Mouse (Mus musculus): ENCODE results near the gene Zc3h15.
"Not testable (repeated sequence)": the region's sequence is repeated elsewhere in the genome, so short reads cannot be mapped to it uniquely, and the experiment has no call there.

Zc3h15 gene

GRCm38 (mm10) chr2:83644276-83645252, at the start of gene Zc3h15:
Gene Zc3h15 (plus strand): TSS chr2:83644435.
- DNase-seq (ENCODE audit: low read depth, low spot score): peak; percentile 84

GRCm38 (mm10) chr2:83620558-83621367, 23.5 kb upstream of the Zc3h15 start:
- DNase-seq (ENCODE audit: low read depth, low spot score): no peak

- no peak for DNase-seq (ENCODE audit: low read depth, low spot score)
Observed at GRCm38 (mm10) chr2:83621511-83621910, 22.7 kb upstream of the Zc3h15 start.

- DNase-seq (ENCODE audit: low read depth, low spot score): no peak
Observed at GRCm38 (mm10) chr2:83622792-83623191, 21.4 kb upstream of the Zc3h15 start.

- no peak for DNase-seq (ENCODE audit: low read depth, low spot score)
Observed at GRCm38 (mm10) chr2:83624045-83624444, 20.2 kb upstream of the Zc3h15 start.

- DNase-seq (ENCODE audit: low read depth, low spot score): no peak
Observed at GRCm38 (mm10) chr2:83625226-83626108, 18.8 kb upstream of the Zc3h15 start.

- no peak for DNase-seq (ENCODE audit: low read depth, low spot score)
Observed at GRCm38 (mm10) chr2:83626881-83627280, 17.4 kb upstream of the Zc3h15 start.

- DNase-seq (ENCODE audit: low read depth, low spot score): no peak
Observed at GRCm38 (mm10) chr2:83627495-83627894, 16.7 kb upstream of the Zc3h15 start.

GRCm38 (mm10) chr2:83627932-83628331, 16.3 kb upstream of the Zc3h15 start:
- no peak for DNase-seq (ENCODE audit: low read depth, low spot score)

- no peak for DNase-seq (ENCODE audit: low read depth, low spot score)
Observed at GRCm38 (mm10) chr2:83641993-83642392, 2.2 kb upstream of the Zc3h15 start.

- DNase-seq (ENCODE audit: low read depth, low spot score): no peak
Observed at GRCm38 (mm10) chr2:83648916-83649315, 4.7 kb downstream of the Zc3h15 start.

- no peak for DNase-seq (ENCODE audit: low read depth, low spot score)
Observed at GRCm38 (mm10) chr2:83652606-83653005, 8.4 kb downstream of the Zc3h15 start.

- no peak for DNase-seq (ENCODE audit: low read depth, low spot score)
Observed at GRCm38 (mm10) chr2:83659279-83659678, 15.0 kb downstream of the Zc3h15 start.

GRCm38 (mm10) chr2:83660114-83660513, 15.9 kb downstream of the Zc3h15 start:
- DNase-seq (ENCODE audit: low read depth, low spot score): no peak

GRCm38 (mm10) chr2:83661351-83661750, 17.1 kb downstream of the Zc3h15 start:
- DNase-seq (ENCODE audit: low read depth, low spot score): no peak

GRCm38 (mm10) chr2:83665051-83665450, 20.8 kb downstream of the Zc3h15 start:
- not testable (repeated sequence) for DNase-seq (ENCODE audit: low read depth, low spot score)

- DNase-seq (ENCODE audit: low read depth, low spot score): no peak
Observed at GRCm38 (mm10) chr2:83667430-83667829, 23.2 kb downstream of the Zc3h15 start.

GRCm38 (mm10) chr2:83668052-83668451, 23.8 kb downstream of the Zc3h15 start:
- DNase-seq (ENCODE audit: low read depth, low spot score): no peak

- DNase-seq (ENCODE audit: low read depth, low spot score): no peak
Observed at GRCm38 (mm10) chr2:83669988-83670387, 25.8 kb downstream of the Zc3h15 start.

GRCm38 (mm10) chr2:83671843-83672242, 27.6 kb downstream of the Zc3h15 start:
- DNase-seq (ENCODE audit: low read depth, low spot score): no peak

GRCm38 (mm10) chr2:83673067-83673466, 28.8 kb downstream of the Zc3h15 start:
- no peak for DNase-seq (ENCODE audit: low read depth, low spot score)

Measured in brain, embryonic 18.5 days (tissue).